Mouse (Mus musculus): ENCODE measurements around the gene Ago4.

DNA sequence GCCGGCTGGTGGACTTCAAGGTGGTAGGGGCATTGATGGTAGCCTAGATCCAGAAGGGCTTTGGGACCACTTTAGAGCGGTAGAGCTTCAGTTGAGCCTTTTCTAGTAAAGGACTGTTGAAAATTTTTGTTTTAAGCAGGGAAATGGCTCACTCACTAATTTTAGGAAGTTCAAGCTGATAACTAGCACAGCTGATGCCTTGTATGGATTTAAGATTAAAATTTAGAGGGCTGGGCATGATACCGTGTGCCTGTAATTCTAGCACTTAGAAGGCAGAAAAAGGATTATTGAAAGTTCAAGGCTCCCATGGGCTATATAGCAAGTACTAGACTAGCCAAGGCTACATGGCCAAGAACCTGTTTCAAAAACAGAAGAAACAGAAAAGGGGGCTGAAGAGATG, 36.5 kb upstream of the Ago4 start:
- no peak for TF ChIP-seq GATA1 (IDR thresholded peaks at IDR 0.05; ENCODE audit: low read length)
- no peak for TF ChIP-seq TAL1 (IDR thresholded peaks at IDR 0.05; ENCODE audit: low read length)
